8 mouse cellular contexts compared by ENCODE assay signal in genomic region chr1:62820170-62820569, GRCm38 (mm10).
DNase-seq lines count a peak whose midpoint lies in the region; ATAC-seq and TF ChIP-seq lines count a peak whose summit lies in the region.

No protein-coding gene starts in this region.

- no peaks in the 10 kb centered on the region for H3K9me3 ChIP-seq in intestine, postnatal 0 days (ENCODE audit: control insufficient read depth)
- H3K9me3 ChIP-seq in intestine, embryonic 16.5 days (ENCODE audit: control insufficient read depth, low read length) = no peaks in the 10 kb centered on the region
- H3K9me3 ChIP-seq in midbrain, embryonic 11.5 days (ENCODE audit: control insufficient read depth, low read length) = no peaks in the 10 kb centered on the region
- no peaks in the 10 kb centered on the region for H3K9me3 ChIP-seq in forebrain, embryonic 10.5 days

- peak; percentile 65 for DNase-seq in right cerebral cortex, postnatal 4 days
- DNase-seq in right cerebral cortex, postnatal 36 days (ENCODE audit: low spot score in 2 of 2) = no peak
- DNase-seq in R1 (ENCODE audit: low read depth, low spot score) = peak; percentile 62
- peak; percentile 6 for DNase-seq in retina, postnatal 7 days (ENCODE audit: low read depth, low spot score)
- no peak for DNase-seq in midbrain, embryonic 11.5 days (ENCODE audit: low spot score, missing footprints)
- no peak for DNase-seq in forebrain, embryonic 10.5 days (ENCODE audit: extremely low spot score, low spot score)

- H3K27ac ChIP-seq in intestine, postnatal 0 days (ENCODE audit: low read depth, low read length) = no peak overlapping the region
- H3K27ac ChIP-seq in intestine, embryonic 16.5 days (ENCODE audit: low read length) = no peak overlapping the region
- no peak overlapping the region for H3K27ac ChIP-seq in midbrain, embryonic 11.5 days (ENCODE audit: low read depth, low read length)
- no peak overlapping the region for H3K27ac ChIP-seq in forebrain, embryonic 10.5 days

- ATAC-seq in intestine, postnatal 0 days = no peak
- no peak for ATAC-seq in intestine, embryonic 16.5 days
- ATAC-seq in midbrain, embryonic 11.5 days (ENCODE audit: low FRiP score) = no peak

- 77% methylated on average over 3 of the region's 3 CpGs for WGBS in intestine, postnatal 0 days
- 75% methylated on average over 3 of the region's 3 CpGs for WGBS in intestine, embryonic 16.5 days
- WGBS in midbrain, embryonic 11.5 days = 75% methylated on average over 3 of the region's 3 CpGs
- 80% methylated on average over 3 of the region's 3 CpGs for WGBS in forebrain, embryonic 10.5 days

- H3K27me3 ChIP-seq in intestine, postnatal 0 days (replicated peaks; ENCODE audit: control insufficient read depth, insufficient read depth, low read length) = no peaks in the 10 kb centered on the region
- no peaks in the 10 kb centered on the region for H3K27me3 ChIP-seq in intestine, embryonic 16.5 days (replicated peaks; ENCODE audit: control insufficient read depth, insufficient read depth, low read length)
- no peaks in the 10 kb centered on the region for H3K27me3 ChIP-seq in midbrain, embryonic 11.5 days (ENCODE audit: control insufficient read depth, insufficient read depth, low read length)
- H3K27me3 ChIP-seq in forebrain, embryonic 10.5 days (ENCODE audit: poor library complexity, severe bottlenecking) = no peaks in the 10 kb centered on the region

- TF ChIP-seq CTCF in intestine, postnatal 0 days (IDR thresholded peaks at IDR 0.05; ENCODE audit: low read depth) = peak; percentile 54

- no peaks in the 10 kb centered on the region for H3K4me1 ChIP-seq in intestine, postnatal 0 days (replicated peaks; ENCODE audit: control insufficient read depth, insufficient read depth, low read length)
- peaks cover 7% of the 10 kb centered on the region for H3K4me1 ChIP-seq in intestine, embryonic 16.5 days (ENCODE audit: control insufficient read depth, insufficient read depth, low read length)
- no peaks in the 10 kb centered on the region; the same call in 1 of the 2 replicates for H3K4me1 ChIP-seq in midbrain, embryonic 11.5 days (ENCODE audit: control insufficient read depth, insufficient read depth, low read length)
- peaks cover 11% of the 10 kb centered on the region; the same call in 1 of the 2 replicates for H3K4me1 ChIP-seq in forebrain, embryonic 10.5 days

- no peak overlapping the region for H3K4me2 ChIP-seq in intestine, postnatal 0 days (replicated peaks; ENCODE audit: low read depth)
- H3K4me2 ChIP-seq in intestine, embryonic 16.5 days (ENCODE audit: low read depth, low read length) = no peak overlapping the region
- no peak overlapping the region for H3K4me2 ChIP-seq in midbrain, embryonic 11.5 days

- no peak overlapping the region for H3K4me3 ChIP-seq in intestine, postnatal 0 days (ENCODE audit: low read depth, low read length)
- H3K4me3 ChIP-seq in intestine, embryonic 16.5 days (ENCODE audit: low read length) = no peak overlapping the region
- no peak overlapping the region for H3K4me3 ChIP-seq in midbrain, embryonic 11.5 days (ENCODE audit: low read depth, low read length)
- H3K4me3 ChIP-seq in forebrain, embryonic 10.5 days = no peak overlapping the region

- no peaks in the 10 kb centered on the region for H3K36me3 ChIP-seq in intestine, postnatal 0 days (ENCODE audit: control insufficient read depth, insufficient read depth)
- no peaks in the 10 kb centered on the region for H3K36me3 ChIP-seq in intestine, embryonic 16.5 days (ENCODE audit: control insufficient read depth, insufficient read depth, low read length)
- no peaks in the 10 kb centered on the region for H3K36me3 ChIP-seq in midbrain, embryonic 11.5 days (ENCODE audit: control insufficient read depth, insufficient read depth, low read length)
- H3K36me3 ChIP-seq in forebrain, embryonic 10.5 days (replicated peaks) = no peaks in the 10 kb centered on the region; the same call in 1 of the 2 replicates

- H3K9ac ChIP-seq in intestine, postnatal 0 days (ENCODE audit: low read depth, low read length) = no peak overlapping the region
- no peak overlapping the region for H3K9ac ChIP-seq in intestine, embryonic 16.5 days (ENCODE audit: low read depth, low read length)
- no peak overlapping the region for H3K9ac ChIP-seq in midbrain, embryonic 11.5 days (ENCODE audit: low read length)

Comparison
In these comparisons a context has a peak if more than half of its experiments do, and no peak if none do; other contexts are left out.
1. DNase-seq: peak in right cerebral cortex, postnatal 4 days (single experiment), R1 (single experiment) and retina, postnatal 7 days (single experiment); none in right cerebral cortex, postnatal 36 days (0 of 2), midbrain, embryonic 11.5 days (single experiment) and forebrain, embryonic 10.5 days (single experiment).